Mouse (Mus musculus): ENCODE measurements at regions not wholly inside any gene's neighbourhood (a gene's known extent, or its start where the extent isn't known, plus 50 kb on each side); places are given as distances from the start of the nearest gene placed in this dataset.

GRCm38 (mm10) chr8:50878198-50878597, 2034.4 kb upstream of the Tenm3 start:
- H3K4me1 ChIP-seq (ENCODE audit: control insufficient read depth, insufficient read depth, low read length) = no peaks in the 10 kb centered on the region

More at GRCm38 (mm10) chr8:50878198-50878597, 2034.4 kb upstream of the Tenm3 start:
- Histone ChIP-seq H3K27me3 (replicated peaks; ENCODE audit: control insufficient read depth, insufficient read depth, low read length) (no peaks in the 10 kb centered on the region), H3K9me3 (ENCODE audit: control insufficient read depth, low read length) (no peaks in the 10 kb centered on the region), H3K4me3 (ENCODE audit: low read depth, low read length) (no peak overlapping the region), H3K4me2 (ENCODE audit: low read depth, low read length) (no peak overlapping the region), H3K27ac (replicated peaks; ENCODE audit: low read depth, low read length) (no peak overlapping the region), H3K36me3 (ENCODE audit: control insufficient read depth, insufficient read depth, low read length) (no peaks in the 10 kb centered on the region), H3K9ac (ENCODE audit: low read depth, low read length) (no peak overlapping the region)
- WGBS = 81% methylated on average over 5 of the region's 5 CpGs
- ATAC-seq (ENCODE audit: low read depth) (no peak), DNase-seq (ENCODE audit: low spot score) (no peak)

All from embryonic facial prominence, embryonic 14.5 days (tissue).